ENCODE assay signal across 8 mouse cellular contexts in genomic region chr11:95666529-95667149, GRCm38 (mm10). TPM values are rescaled to one million over a fixed set of nuclear protein-coding genes. Genes with fewer than 3 reads are reported as not detected.
DNase-seq lines count a peak whose midpoint lies in the region; ATAC-seq lines count a peak whose summit lies in the region.

TSS of gene Phb (plus strand) at chr11:95666957.

- peak; percentile 97 for DNase-seq in CD4-positive, CD25-positive, alpha-beta regulatory T cell, adult 2 months (ENCODE audit: low read depth, low spot score)
- peak; percentile 97 for DNase-seq in fat pad, adult 2 months (ENCODE audit: extremely low read depth, low read depth, low spot score)
- peak; percentile 95 for DNase-seq in kidney, postnatal 10 days
- peak; percentile 92 to 94 for DNase-seq in natural killer cell, adult 2 months (ENCODE audit: low spot score in 2 of 2)

- 2% methylated on average over 25 of the region's 25 CpGs for WGBS in heart, embryonic 13.5 days
- under 1% methylated on average over 25 of the region's 25 CpGs for WGBS in liver, embryonic 12.5 days (ENCODE audit: insufficient replicate concordance)
- 1% methylated on average over 25 of the region's 25 CpGs for WGBS in stomach, embryonic 15.5 days

- peaks cover 38% of the 10 kb centered on the region for H3K36me3 ChIP-seq in heart, embryonic 13.5 days
- peaks cover 37% of the 10 kb centered on the region for H3K36me3 ChIP-seq in liver, embryonic 12.5 days
- H3K36me3 ChIP-seq in stomach, embryonic 15.5 days: peaks cover 26% of the 10 kb centered on the region; the same call in 1 of the 2 replicates

- peak within 1 kb of the TSS; percentile 87 for H3K9ac ChIP-seq in heart, embryonic 13.5 days
- H3K9ac ChIP-seq in liver, embryonic 12.5 days: peak within 1 kb of the TSS; percentile 77
- H3K9ac ChIP-seq in stomach, embryonic 15.5 days: peak within 1 kb of the TSS; percentile 70

- peak within 1 kb of the TSS; percentile 97 for H3K4me3 ChIP-seq in brown adipose tissue, adult 24 weeks (ENCODE audit: insufficient read depth, low read depth, low read length)
- peak within 1 kb of the TSS; percentile 71 for H3K4me3 ChIP-seq in heart, embryonic 13.5 days
- peak within 1 kb of the TSS; percentile 83 for H3K4me3 ChIP-seq in liver, embryonic 12.5 days
- H3K4me3 ChIP-seq in stomach, embryonic 15.5 days (replicated peaks): peak within 1 kb of the TSS; percentile 77

- peak within 1 kb of the TSS; percentile 82 for H3K4me2 ChIP-seq in heart, embryonic 13.5 days
- H3K4me2 ChIP-seq in liver, embryonic 12.5 days: peak within 1 kb of the TSS; percentile 84
- peak within 1 kb of the TSS; percentile 79 for H3K4me2 ChIP-seq in stomach, embryonic 15.5 days

- peak within 1 kb of the TSS; percentile 94 for H3K27ac ChIP-seq in brown adipose tissue, adult 24 weeks (replicated peaks; ENCODE audit: low read depth, low read length)
- H3K27ac ChIP-seq in heart, embryonic 13.5 days (replicated peaks): peak within 1 kb of the TSS; percentile 83
- H3K27ac ChIP-seq in liver, embryonic 12.5 days: peak within 1 kb of the TSS; percentile 76
- H3K27ac ChIP-seq in stomach, embryonic 15.5 days: peak within 1 kb of the TSS; percentile 88

- H3K4me1 ChIP-seq in brown adipose tissue, adult 24 weeks (ENCODE audit: control insufficient read depth, insufficient read depth, insufficient read length, low read length): no peaks in the 10 kb centered on the region; the same call in 1 of the 2 replicates
- H3K4me1 ChIP-seq in heart, embryonic 13.5 days: peaks cover 20% of the 10 kb centered on the region
- H3K4me1 ChIP-seq in liver, embryonic 12.5 days: peaks cover 25% of the 10 kb centered on the region
- no peaks in the 10 kb centered on the region for H3K4me1 ChIP-seq in stomach, embryonic 15.5 days

- no peaks in the 10 kb centered on the region for H3K9me3 ChIP-seq in heart, embryonic 13.5 days
- H3K9me3 ChIP-seq in liver, embryonic 12.5 days (replicated peaks): no peaks in the 10 kb centered on the region
- no peaks in the 10 kb centered on the region for H3K9me3 ChIP-seq in stomach, embryonic 15.5 days

- H3K27me3 ChIP-seq in heart, embryonic 13.5 days (replicated peaks): no peaks in the 10 kb centered on the region
- no peaks in the 10 kb centered on the region; the same call in 1 of the 2 replicates for H3K27me3 ChIP-seq in liver, embryonic 12.5 days (replicated peaks)
- no peaks in the 10 kb centered on the region for H3K27me3 ChIP-seq in stomach, embryonic 15.5 days (replicated peaks)

- peak; percentile 91 for ATAC-seq in heart, embryonic 13.5 days (ENCODE audit: extremely low read depth, insufficient number of reproducible peaks, low FRiP score, low TSS enrichment)
- peak; percentile 94 for ATAC-seq in liver, embryonic 12.5 days
- peak; percentile 96 for ATAC-seq in stomach, embryonic 15.5 days (ENCODE audit: insufficient read depth, low FRiP score, low read depth)

RNA-seq across cellular contexts. Expression of gene Phb, which starts in this region (rescaled TPM):
- 256 and 422 TPM in 2 replicates for polyA plus RNA-seq in brown adipose tissue, adult 24 weeks (2012; ENCODE audit: insufficient read depth, insufficient read length, missing spikeins)
- polyA plus RNA-seq in heart, embryonic 13.5 days (2015; fragmentation: Nextera tagmentation; extraction: Ambion mirVana): 241 and 267 TPM in 2 replicates
- polyA plus RNA-seq in liver, embryonic 12.5 days (2016; fragmentation: Nextera tagmentation; extraction: Ambion mirVana): 205 and 206 TPM in 2 replicates
- 225 and 238 TPM in 2 replicates for polyA plus RNA-seq in stomach, embryonic 15.5 days (2015; fragmentation: Nextera tagmentation; extraction: Ambion mirVana)

Comparison
In these comparisons a context has a peak if more than half of its experiments do, and no peak if none do; other contexts are left out.
1. Peak in every context shown above with its lines: DNase-seq, ATAC-seq, H3K4me3 ChIP-seq and H3K27ac ChIP-seq.